Mouse (Mus musculus): Measurements from ENCODE around the gene Vars2.

The Vars2 gene

GRCm38 (mm10) chr17:35693906-35694305 is 26.5 kb upstream of the Vars2 start:
- DNase-seq (ENCODE audit: inconsistent ontology term), result no peak

DNA sequence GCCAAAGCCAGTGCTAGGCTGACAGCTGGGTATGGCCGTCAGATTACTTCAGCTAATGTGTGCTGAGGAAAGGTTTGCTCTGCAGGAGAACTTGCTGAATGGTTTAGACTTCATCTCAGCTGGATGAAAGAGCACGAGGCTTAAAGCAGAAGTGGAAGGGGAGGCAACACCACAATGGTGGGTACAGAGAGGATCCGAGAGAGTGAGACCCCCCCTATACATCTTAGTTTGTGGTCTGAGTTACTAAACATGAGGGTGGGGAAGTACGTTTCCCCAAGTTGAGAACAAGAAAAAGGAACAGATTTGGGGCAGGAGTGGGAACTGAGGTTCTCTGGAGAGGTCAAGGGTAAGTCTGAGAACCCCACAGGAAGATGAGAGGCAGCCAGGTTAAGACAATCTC is 25.0 kb upstream of the Vars2 start:
- DNase-seq (ENCODE audit: inconsistent ontology term), result no peak

GRCm38 (mm10) chr17:35691811-35692210 is 24.4 kb upstream of the Vars2 start:
- no peak for DNase-seq (ENCODE audit: inconsistent ontology term)

- DNase-seq (ENCODE audit: inconsistent ontology term), result no peak
These were observed 22.7 kb upstream of the Vars2 start for GRCm38 (mm10) chr17:35689936-35690645.

DNA sequence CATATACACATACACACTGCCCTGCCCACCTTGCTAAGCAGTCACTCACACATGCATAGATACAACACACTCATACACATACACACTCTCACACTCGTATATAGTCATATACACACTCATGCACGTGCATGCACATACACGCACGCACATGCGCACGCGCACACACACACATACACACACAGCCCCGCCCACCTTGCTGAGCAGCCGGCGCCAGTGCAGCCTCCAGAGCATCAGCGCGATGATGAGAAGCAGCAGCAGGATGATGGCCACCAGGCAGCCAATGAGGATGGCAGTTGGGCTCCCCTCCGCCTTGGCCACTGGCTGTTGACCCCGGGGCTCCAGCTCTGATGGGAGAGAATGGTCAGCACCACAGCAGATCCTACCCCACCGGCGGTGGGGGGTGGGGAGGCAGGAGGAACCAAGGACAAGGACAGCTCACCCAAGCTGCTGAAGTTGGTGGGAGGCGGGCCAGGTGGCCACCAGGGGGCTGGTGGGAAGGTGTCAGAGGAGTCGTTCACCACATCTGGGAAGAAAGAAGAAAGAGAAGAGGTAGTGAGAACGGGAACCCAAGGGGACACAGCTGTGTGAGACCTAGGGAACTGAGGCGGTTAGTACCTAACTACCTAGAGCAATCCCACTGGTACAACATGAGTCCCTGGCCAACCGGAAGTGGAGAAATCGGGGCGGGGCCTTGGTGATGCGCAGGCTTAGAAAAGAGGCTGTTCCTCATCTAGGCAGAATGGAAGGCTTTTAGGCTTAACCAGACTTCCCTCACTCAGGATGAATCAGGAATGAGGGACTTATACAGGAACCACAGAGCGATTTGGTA is 21.2 kb upstream of the Vars2 start:
- DNase-seq (ENCODE audit: inconsistent ontology term), result no peak

DNA sequence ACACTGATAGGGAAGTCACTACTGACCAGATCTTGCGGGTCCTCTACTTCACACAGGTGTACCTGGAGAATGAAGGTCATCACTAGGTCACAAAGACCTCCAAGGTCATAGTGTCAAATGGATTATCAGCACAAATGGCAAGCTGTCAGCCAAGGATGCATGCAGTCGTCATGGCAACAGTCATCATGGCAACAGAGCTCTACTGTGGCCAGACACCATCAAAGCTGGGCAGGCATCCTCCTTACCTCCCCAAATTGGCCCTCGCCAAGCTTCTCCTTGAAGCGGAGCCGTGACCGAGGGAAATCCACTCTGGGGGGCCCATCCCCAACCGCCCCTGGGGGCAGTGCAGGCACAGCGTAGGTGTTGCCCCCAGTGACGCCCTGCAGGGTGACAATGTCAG is 17.7 kb upstream of the Vars2 start:
- no peak for DNase-seq (ENCODE audit: inconsistent ontology term)

DNA sequence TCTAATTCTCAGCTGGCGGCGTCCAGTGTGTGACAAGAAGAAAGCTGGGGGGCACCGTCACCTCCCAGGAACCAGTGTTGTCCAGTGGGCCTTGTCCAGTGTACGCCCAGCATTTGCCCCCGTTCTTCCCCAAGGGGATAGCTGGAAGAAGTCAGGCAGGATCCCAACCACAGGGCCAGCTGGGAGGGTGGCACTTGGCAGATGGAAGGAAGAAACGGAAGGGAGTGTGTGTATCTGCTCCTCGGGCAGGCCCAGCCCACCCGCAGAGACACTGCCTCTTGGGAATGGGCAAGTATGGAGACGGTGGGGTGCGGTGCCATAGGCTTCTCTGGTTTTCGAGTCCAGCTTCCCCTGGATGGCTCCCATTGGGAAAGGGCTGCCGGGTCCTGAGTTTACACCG is 14.6 kb upstream of the Vars2 start:
- DNase-seq (ENCODE audit: inconsistent ontology term), result no peak

DNA sequence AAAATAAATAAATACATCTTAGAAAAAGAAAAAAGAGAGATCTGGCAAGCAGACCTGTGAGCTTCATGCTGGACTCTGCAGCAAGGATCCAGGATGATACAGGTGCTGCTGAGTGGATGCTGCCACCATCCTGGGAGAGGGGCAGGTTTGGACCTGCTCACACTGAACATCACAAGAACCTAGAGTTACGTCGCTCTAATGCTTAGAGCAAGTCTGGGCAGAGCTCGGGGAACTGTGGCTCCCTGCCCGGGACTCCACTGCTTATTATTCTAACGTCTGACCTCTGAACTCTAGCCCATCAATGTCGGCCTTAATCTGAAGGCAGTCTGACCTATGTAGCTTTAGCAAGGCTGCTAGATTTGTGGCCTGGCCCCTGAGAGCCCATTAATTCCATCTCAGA is 13.2 kb upstream of the Vars2 start:
- DNase-seq (ENCODE audit: inconsistent ontology term), result no peak

GRCm38 (mm10) chr17:35673416-35674035 is 6.1 kb upstream of the Vars2 start, which contains the start of gene Gtf2h4:
TSS of gene Gtf2h4 (minus strand) at chr17:35673739.
- DNase-seq (ENCODE audit: inconsistent ontology term), result peak; percentile 94

DNA sequence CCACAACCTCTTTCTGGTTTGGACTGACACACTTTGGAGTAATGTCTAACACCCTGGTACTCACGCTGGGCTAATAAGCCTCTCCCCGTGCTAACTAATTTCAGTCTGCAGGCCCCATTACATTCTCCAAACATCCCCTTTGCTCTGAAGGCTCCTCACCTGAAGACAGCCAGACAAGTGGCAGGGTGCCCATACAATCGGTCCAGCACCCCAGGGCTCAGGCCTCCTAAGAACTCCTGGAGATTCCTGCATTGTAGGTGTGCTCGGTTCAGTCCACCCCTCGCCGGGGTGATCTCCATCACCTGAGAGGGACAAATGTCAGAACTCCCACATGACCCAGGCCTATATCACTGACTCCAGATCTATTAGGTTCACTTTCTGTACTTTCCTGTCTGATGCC is 5.1 kb upstream of the Vars2 start:
- no peak for DNase-seq (ENCODE audit: inconsistent ontology term)

- DNase-seq (ENCODE audit: inconsistent ontology term), result no peak
These were observed 4.5 kb upstream of the Vars2 start for GRCm38 (mm10) chr17:35671846-35672245.

- no peak for DNase-seq (ENCODE audit: inconsistent ontology term)
These were observed 2.3 kb upstream of the Vars2 start for GRCm38 (mm10) chr17:35669731-35670130.

GRCm38 (mm10) chr17:35666851-35667256 is 538 bp downstream of the Vars2 start:
- DNase-seq (ENCODE audit: inconsistent ontology term), result no peak

GRCm38 (mm10) chr17:35665957-35666515 is 1.4 kb downstream of the Vars2 start:
- peak; percentile 29 for DNase-seq (ENCODE audit: inconsistent ontology term)

DNA sequence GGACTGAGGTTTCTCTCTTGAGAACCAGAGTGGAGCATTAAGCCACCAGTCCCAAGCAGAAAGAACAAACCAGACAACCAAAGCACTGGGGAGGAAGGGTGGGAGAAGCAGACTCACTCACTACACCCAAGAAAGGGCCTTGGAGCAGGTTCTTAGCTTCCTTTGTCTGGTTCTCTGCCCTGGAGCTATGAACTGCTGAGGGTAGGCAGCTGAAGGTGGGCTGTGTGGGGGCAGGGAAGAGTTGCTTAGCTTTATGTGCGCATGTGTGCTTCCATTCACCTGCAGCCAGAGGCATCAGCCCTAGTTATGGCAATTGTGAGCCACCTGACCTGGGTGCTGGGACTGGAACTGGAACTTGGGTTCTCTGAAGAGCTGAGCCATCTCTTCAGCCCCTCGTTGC is 14.3 kb downstream of the Vars2 start:
- no peak for DNase-seq (ENCODE audit: inconsistent ontology term)

- no peak for DNase-seq (ENCODE audit: inconsistent ontology term)
These were observed 18.0 kb downstream of the Vars2 start for GRCm38 (mm10) chr17:35649429-35649828.

DNA sequence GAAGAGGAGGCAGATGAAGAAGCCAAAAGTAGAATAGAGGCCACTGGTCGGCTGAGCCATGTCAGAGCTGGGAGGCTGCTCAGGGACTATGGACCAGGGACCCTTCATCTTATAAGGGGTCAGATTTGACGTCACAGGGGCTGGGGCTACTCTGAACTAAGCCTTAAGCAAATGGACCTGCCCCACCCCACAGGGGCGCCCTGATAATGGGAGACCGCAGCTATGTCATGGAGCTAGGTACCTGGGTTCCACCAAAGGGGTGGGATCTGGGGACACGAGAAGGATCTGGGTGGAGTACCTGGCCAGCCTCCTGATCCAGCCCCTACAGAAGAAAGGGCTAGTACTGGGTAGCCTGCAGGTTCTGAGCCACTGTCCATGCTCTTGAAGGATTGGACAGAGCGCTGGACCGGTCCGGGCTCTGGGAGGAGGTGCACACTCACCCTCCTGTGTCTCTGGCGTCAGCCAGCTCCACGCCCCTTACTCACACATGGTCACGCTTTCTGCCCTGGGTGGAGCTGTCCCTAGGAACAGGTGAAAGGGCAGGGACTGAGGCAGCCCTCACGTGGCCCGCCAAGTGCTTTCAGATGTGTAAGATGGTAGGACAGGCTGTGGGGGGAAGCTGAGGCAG is 23.7 kb downstream of the Vars2 start, which contains the start of gene Mucl3:
TSS of gene Mucl3 (minus strand) at position 87 of the 628 bp plus-strand sequence.
- DNase-seq (ENCODE audit: inconsistent ontology term), result no peak

- no peak for DNase-seq (ENCODE audit: inconsistent ontology term)
These were observed 28.0 kb downstream of the Vars2 start for GRCm38 (mm10) chr17:35639352-35639751.

GRCm38 (mm10) chr17:35638475-35639190 is 28.8 kb downstream of the Vars2 start:
- peak; percentile 74 for DNase-seq (ENCODE audit: inconsistent ontology term)

DNA sequence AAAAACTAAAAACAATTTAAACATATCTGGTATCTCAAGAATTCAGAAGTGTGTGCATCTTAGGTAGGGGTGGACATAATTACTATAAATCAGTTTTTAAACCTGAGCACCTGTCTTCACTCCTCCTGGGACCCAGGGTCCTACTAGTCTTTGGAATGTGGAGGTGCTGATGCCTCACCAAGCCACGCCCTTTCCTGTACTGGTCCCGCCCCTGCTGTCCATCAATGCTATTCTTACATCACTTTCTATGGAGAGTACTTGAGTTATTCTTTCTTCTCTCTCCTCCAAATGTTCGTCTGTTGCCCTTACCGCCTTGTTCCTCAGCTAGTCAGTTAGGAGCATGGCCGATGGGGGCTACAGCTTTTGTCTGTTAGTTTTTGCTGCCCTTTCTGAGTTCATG is 31.0 kb downstream of the Vars2 start:
- peak; percentile 45 for DNase-seq (ENCODE audit: inconsistent ontology term)

GRCm38 (mm10) chr17:35635699-35636111 is 31.7 kb downstream of the Vars2 start:
- peak; percentile 67 for DNase-seq (ENCODE audit: inconsistent ontology term)

All from Muller cell, postnatal 12 days (primary cell).